Mouse (Mus musculus): ENCODE results near the gene Atg4b.
"Not testable (repeated sequence)": the region's sequence is repeated elsewhere in the genome, so short reads cannot be mapped to it uniquely, and the experiment has no call there.

GRCm38 (mm10) chr1:93763531-93763930 lies 12.2 kb downstream of the Atg4b start:
- not testable (repeated sequence) for TF ChIP-seq POLR2A (IDR thresholded peaks at IDR 0.05; ENCODE audit: extremely low read depth, insufficient read depth, low read length); CTCF (IDR thresholded peaks at IDR 0.05; ENCODE audit: low read depth, low read length)
